Mouse (Mus musculus): ENCODE results near the gene Tnfrsf25.

DNA sequence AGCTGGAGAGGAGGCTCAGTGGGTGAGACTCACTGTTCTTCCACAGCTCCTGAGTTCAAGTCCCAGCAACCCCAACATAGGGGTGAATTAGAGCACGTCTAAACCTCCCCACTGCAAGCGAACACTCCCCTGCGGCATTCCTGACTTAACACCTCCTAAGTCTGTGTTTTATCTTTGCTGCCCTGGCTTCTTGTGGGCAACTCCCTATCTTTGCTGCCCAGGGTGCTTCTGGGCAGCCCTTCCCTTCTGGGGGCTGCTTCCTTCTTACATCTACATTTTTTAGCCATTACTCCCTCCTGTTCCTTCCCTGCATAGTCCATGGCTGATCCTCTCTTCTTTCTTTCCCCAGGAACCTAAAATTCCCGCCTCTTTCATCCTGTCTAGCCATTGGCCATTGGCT lies 5.0 kb upstream of the Tnfrsf25 start:
- TF ChIP-seq CTCF (IDR thresholded peaks at IDR 0.05; ENCODE audit: low read depth) (no peak), EP300 (IDR thresholded peaks at IDR 0.05; ENCODE audit: low read depth) (peak; percentile 87)
